Comparison of ENCODE assay signal across 8 mouse cellular contexts in genomic region chr8:107489086-107489485, GRCm38 (mm10). TPM values are rescaled to one million over a fixed set of nuclear protein-coding genes. Genes with fewer than 3 reads are reported as not detected.
DNase-seq lines count a peak whose midpoint lies in the region; ATAC-seq and TF ChIP-seq lines count a peak whose summit lies in the region.

No protein-coding gene starts in this region.

- H3K4me1 ChIP-seq in kidney, embryonic 16.5 days (ENCODE audit: insufficient read depth, low read length), result peaks cover 24% of the 10 kb centered on the region
- H3K4me1 ChIP-seq in embryonic facial prominence, embryonic 12.5 days, result peaks cover 8% of the 10 kb centered on the region; the same call in 1 of the 2 replicates
- peaks cover 12% of the 10 kb centered on the region for H3K4me1 ChIP-seq in liver, embryonic 16.5 days (ENCODE audit: control insufficient read depth, low read depth, low read length)

- H3K36me3 ChIP-seq in kidney, embryonic 16.5 days (ENCODE audit: insufficient read depth, low read length), result 0 out of 2 replicates have a peak, but pooled peaks cover 4% of the 10 kb centered on the region
- H3K36me3 ChIP-seq in embryonic facial prominence, embryonic 12.5 days, result peaks cover 9% of the 10 kb centered on the region; the same call in 1 of the 2 replicates
- H3K36me3 ChIP-seq in liver, embryonic 16.5 days (ENCODE audit: control insufficient read depth, insufficient read depth), result no peaks in the 10 kb centered on the region; the same call in 1 of the 2 replicates

- no peaks in the 10 kb centered on the region for H3K9me3 ChIP-seq in kidney, embryonic 16.5 days (ENCODE audit: low read length)
- H3K9me3 ChIP-seq in embryonic facial prominence, embryonic 12.5 days, result no peaks in the 10 kb centered on the region
- H3K9me3 ChIP-seq in liver, embryonic 16.5 days (replicated peaks; ENCODE audit: control insufficient read depth, low read length), result no peaks in the 10 kb centered on the region

- intact Hi-C loops in gastrocnemius, adult 2 months (cut with DNase I), result no loop called here
- intact Hi-C loops in gastrocnemius, postnatal 36 days (cut with DNase I), result no loop called here

- H3K9ac ChIP-seq in kidney, embryonic 16.5 days (replicated peaks; ENCODE audit: low read length), result no peak overlapping the region
- H3K9ac ChIP-seq in embryonic facial prominence, embryonic 12.5 days, result no peak overlapping the region
- no peak overlapping the region for H3K9ac ChIP-seq in liver, embryonic 16.5 days (ENCODE audit: low read depth, low read length)

- no peak overlapping the region for H3K4me2 ChIP-seq in kidney, embryonic 16.5 days (replicated peaks; ENCODE audit: low read depth, low read length)
- no peak overlapping the region for H3K4me2 ChIP-seq in embryonic facial prominence, embryonic 12.5 days (replicated peaks)
- no peak overlapping the region for H3K4me2 ChIP-seq in liver, embryonic 16.5 days (ENCODE audit: low read depth, low read length)

- peak overlapping the region; percentile 92 for H3K27ac ChIP-seq in gastrocnemius, adult 2 months
- H3K27ac ChIP-seq in kidney, embryonic 16.5 days (ENCODE audit: low read length), result peak overlapping the region; percentile 55; the same call in 1 of the 2 replicates
- 0 out of 2 replicates have a peak overlapping the region, but pooled peaks have one; percentile 36 for H3K27ac ChIP-seq in embryonic facial prominence, embryonic 12.5 days
- H3K27ac ChIP-seq in liver, embryonic 16.5 days (ENCODE audit: low read length), result no peak overlapping the region

- no peak for TF ChIP-seq CTCF in gastrocnemius, adult 2 months (IDR thresholded peaks at IDR 0.05)

- DNase-seq in gastrocnemius, adult 2 months, result no peak
- DNase-seq in gastrocnemius, postnatal 36 days, result no peak
- DNase-seq in kidney, postnatal 14 days, result no peak
- no peak for DNase-seq in frontal cortex, adult 2 months (ENCODE audit: extremely low spot score in 1 of 2, low spot score in 1 of 2)
- DNase-seq in spleen, postnatal 36 days (ENCODE audit: low spot score in 2 of 2), result no peak

- H3K27me3 ChIP-seq in kidney, embryonic 16.5 days (ENCODE audit: insufficient read depth, low read length), result no peaks in the 10 kb centered on the region
- no peaks in the 10 kb centered on the region for H3K27me3 ChIP-seq in embryonic facial prominence, embryonic 12.5 days
- no peaks in the 10 kb centered on the region for H3K27me3 ChIP-seq in liver, embryonic 16.5 days (ENCODE audit: control insufficient read depth, insufficient read depth, low read depth, low read length)

- no peak overlapping the region for H3K4me3 ChIP-seq in gastrocnemius, adult 2 months
- H3K4me3 ChIP-seq in kidney, embryonic 16.5 days (ENCODE audit: low read length), result no peak overlapping the region
- H3K4me3 ChIP-seq in embryonic facial prominence, embryonic 12.5 days, result no peak overlapping the region
- H3K4me3 ChIP-seq in liver, embryonic 16.5 days (ENCODE audit: low read depth, low read length), result no peak overlapping the region

- ATAC-seq in kidney, embryonic 16.5 days (ENCODE audit: low FRiP score, low TSS enrichment), result no peak
- ATAC-seq in embryonic facial prominence, embryonic 12.5 days (ENCODE audit: insufficient number of reproducible peaks, insufficient read depth, low FRiP score, low TSS enrichment), result no peak
- ATAC-seq in liver, embryonic 16.5 days (ENCODE audit: low read depth), result peak; percentile 50; the same call in 1 of the 2 replicates

- 67% methylated on average over 4 of the region's 4 CpGs for WGBS in kidney, embryonic 16.5 days
- WGBS in embryonic facial prominence, embryonic 12.5 days, result 78% methylated on average over 4 of the region's 4 CpGs
- 21% methylated on average over 4 of the region's 4 CpGs for WGBS in liver, embryonic 16.5 days (ENCODE audit: insufficient replicate concordance)

RNA-seq across cellular contexts. Expression of gene Wwp2, which starts 52.9 kb away (rescaled TPM):
- 10 to 100 TPM; 15.0 to 16.9 TPM for total RNA-seq in gastrocnemius, adult 2 months (2021)
- 10 to 100 TPM; 13.1 to 17.1 TPM for total RNA-seq in gastrocnemius, postnatal 36 days (2021)
- polyA plus RNA-seq in kidney, embryonic 16.5 days (2015; fragmentation: Nextera tagmentation; extraction: Ambion mirVana), result 44.8 and 50.0 TPM in 2 replicates
- 160 and 181 TPM in 2 replicates for polyA plus RNA-seq in embryonic facial prominence, embryonic 12.5 days (2016; fragmentation: Nextera tagmentation; extraction: Ambion mirVana)
- polyA plus RNA-seq in liver, embryonic 16.5 days (2015; fragmentation: Nextera tagmentation; extraction: Ambion mirVana), result 32.5 and 32.7 TPM in 2 replicates
- polyA plus RNA-seq in frontal cortex, adult 2 months (2012; rRNA removed), result 26.6 and 27.3 TPM in 2 replicates
